Mouse (Mus musculus) erythroblast, embryonic 14.5 days (primary cell): Measurements from ENCODE around the gene Plpp6. TPM values are rescaled to one million over a fixed set of nuclear protein-coding genes. Genes with fewer than 3 reads are reported as not detected.

Experiments
- H3K27me3 ChIP-seq: 2 replicates; pipeline ENCODE4 v1.6.1; 2012; ENCODE audit warnings: inconsistent platforms; ENCODE audit not compliant: control insufficient read depth
- H3K36me3 ChIP-seq: 2 replicates; pipeline ENCODE4 v1.6.1; 2012; ENCODE audit warnings: mild to moderate bottlenecking, inconsistent platforms; ENCODE audit not compliant: control insufficient read depth
- H3K4me1 ChIP-seq: 2 replicates; pipeline ENCODE4 v1.6.1; 2012; ENCODE audit warnings: inconsistent platforms; ENCODE audit not compliant: control insufficient read depth
- H3K4me3 ChIP-seq: replicated peaks from 2 replicates; pipeline ENCODE3; 2012; ENCODE audit warnings: moderate library complexity, mild to moderate bottlenecking, inconsistent platforms
- H3K9me3 ChIP-seq: 2 replicates; pipeline ENCODE4 v1.6.1; 2012; ENCODE audit warnings: low read length, inconsistent platforms, mixed read lengths; ENCODE audit not compliant: control insufficient read depth
- GATA1 ChIP-seq: IDR thresholded peaks from 2 replicates; pipeline ENCODE4 v1.6.1; 2012; ENCODE audit warnings: low read length, inconsistent platforms, mixed read lengths
- TAL1 ChIP-seq: IDR thresholded peaks from 3 replicates; pipeline ENCODE4 v1.6.1; 2012; ENCODE audit warnings: low read length, inconsistent platforms, mixed read lengths
- polyA plus RNA-seq: library from polyadenylated mRNA; stranded (reverse); fragments of >175 nt; gene quantifications from 2 replicates; pipeline ENCODE4 v1.2.3, GENCODE M21; 2012

Plpp6 gene
- polyA plus RNA-seq, 1 experiment: 0.02 TPM

DNA sequence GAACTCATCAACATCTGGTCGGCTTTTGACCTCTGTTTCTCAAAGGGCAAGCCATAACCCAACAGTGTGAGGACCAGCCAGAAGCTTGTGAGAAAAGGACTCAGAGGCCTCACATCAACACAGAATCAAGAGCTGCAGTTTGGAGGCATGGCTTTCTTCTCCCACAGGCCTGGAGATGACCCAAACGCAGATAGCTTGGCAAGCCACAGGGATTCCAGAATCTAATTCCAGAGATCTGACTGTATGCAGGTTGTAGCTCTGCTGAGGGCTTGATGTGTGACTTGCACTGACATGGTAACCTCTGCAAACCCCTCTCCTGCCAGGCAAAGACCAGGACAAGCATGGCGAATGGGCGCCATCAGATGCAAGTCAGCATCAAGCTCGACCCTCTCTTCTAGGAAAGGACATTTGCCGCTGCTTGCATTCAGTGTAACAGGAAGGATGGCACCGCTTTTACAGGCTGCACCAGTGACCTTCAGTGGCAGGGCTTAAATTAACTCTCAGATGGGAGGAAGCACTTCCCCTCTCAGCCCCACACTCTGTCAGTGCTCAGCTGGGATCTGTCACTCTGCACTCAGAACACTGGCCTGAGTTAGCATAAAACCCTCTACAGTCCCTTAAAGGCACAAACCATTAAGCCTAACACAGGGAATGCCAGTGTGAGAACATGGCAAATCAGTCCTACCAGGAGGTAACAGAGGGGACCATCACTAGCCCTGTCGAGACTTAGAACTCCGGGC lies 23.4 kb upstream of the Plpp6 start:
- TF ChIP-seq TAL1 (no peak), GATA1 (no peak)
- 0 out of 2 replicates have a peak, but pooled peaks cover 2% of the 10 kb centered on the region for H3K27me3 ChIP-seq
- H3K4me3 ChIP-seq: no peak overlapping the region
- H3K9me3 ChIP-seq: no peaks in the 10 kb centered on the region
- no peaks in the 10 kb centered on the region for H3K4me1 ChIP-seq
- H3K36me3 ChIP-seq: no peaks in the 10 kb centered on the region

DNA sequence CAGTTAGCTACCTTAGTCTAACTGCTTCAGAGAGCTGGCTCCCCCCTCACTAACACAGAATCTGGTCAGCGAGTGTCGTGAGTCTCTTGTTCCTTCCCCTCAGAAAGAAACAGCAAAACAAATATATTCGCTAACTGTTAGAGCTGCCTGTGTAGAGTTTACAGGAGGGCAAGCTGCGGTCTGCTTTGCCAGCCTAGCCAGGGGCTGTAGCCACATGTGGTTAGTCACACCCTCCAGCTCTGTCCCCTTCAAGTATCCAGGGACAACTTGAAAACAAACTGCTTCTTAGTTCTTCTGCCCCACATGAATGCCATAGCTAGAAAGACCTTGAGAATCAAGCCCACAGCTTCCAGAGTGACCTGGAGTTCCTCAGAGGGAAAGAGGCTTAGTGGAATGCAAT lies 22.5 kb upstream of the Plpp6 start:
- Histone ChIP-seq H3K27me3 (0 out of 2 replicates have a peak, but pooled peaks cover 2% of the 10 kb centered on the region), H3K4me1 (no peaks in the 10 kb centered on the region), H3K36me3 (no peaks in the 10 kb centered on the region), H3K4me3 (no peak overlapping the region), H3K9me3 (no peaks in the 10 kb centered on the region)
- TF ChIP-seq GATA1 (no peak), TAL1 (no peak)

DNA sequence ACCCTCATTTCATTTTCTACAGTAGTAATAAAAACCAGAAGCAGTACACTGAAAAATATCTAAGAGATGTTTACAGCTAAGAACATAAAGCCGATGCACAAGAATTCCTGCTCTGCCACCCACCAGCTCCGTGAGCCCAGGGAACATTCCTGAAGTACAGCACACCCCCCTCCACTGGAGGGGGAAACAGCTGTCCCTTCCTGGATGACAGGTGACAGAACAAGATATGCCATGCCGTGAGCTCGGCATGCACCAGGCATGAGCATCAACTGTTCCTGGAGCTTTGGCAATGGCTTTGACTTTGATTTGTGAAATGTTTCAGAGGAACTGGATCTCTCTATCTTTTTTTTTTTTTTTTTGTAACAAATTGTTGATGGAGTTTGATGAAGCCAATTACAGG lies 17.0 kb upstream of the Plpp6 start:
- Histone ChIP-seq H3K4me1 (no peaks in the 10 kb centered on the region), H3K9me3 (no peaks in the 10 kb centered on the region), H3K27me3 (0 out of 2 replicates have a peak, but pooled peaks cover 2% of the 10 kb centered on the region), H3K36me3 (no peaks in the 10 kb centered on the region), H3K4me3 (no peak overlapping the region)
- TF ChIP-seq GATA1: no peak
- no peak for TF ChIP-seq TAL1

DNA sequence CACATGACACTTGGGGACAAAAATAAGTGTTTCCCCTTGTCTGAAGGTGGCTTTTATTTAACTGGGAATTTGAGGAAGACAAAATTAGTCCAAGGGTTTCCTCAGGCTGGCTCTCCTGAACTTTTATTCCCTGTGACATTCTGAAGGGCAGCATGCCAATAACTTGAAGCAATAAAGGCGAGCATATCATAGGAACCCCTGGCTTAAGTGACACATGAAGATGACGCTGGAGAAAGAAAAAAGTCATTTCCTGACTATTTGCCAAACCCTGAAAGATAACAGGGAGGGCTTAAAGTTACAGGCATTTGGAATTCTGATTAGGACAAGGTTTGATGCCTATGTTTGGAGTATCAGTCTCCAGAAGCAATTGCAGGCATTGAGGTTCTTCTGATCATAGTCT lies 16.4 kb upstream of the Plpp6 start:
- Histone ChIP-seq H3K4me3 (no peak overlapping the region), H3K27me3 (0 out of 2 replicates have a peak, but pooled peaks cover 2% of the 10 kb centered on the region), H3K36me3 (no peaks in the 10 kb centered on the region), H3K9me3 (no peaks in the 10 kb centered on the region), H3K4me1 (no peaks in the 10 kb centered on the region)
- no peak for TF ChIP-seq TAL1
- TF ChIP-seq GATA1: no peak

DNA sequence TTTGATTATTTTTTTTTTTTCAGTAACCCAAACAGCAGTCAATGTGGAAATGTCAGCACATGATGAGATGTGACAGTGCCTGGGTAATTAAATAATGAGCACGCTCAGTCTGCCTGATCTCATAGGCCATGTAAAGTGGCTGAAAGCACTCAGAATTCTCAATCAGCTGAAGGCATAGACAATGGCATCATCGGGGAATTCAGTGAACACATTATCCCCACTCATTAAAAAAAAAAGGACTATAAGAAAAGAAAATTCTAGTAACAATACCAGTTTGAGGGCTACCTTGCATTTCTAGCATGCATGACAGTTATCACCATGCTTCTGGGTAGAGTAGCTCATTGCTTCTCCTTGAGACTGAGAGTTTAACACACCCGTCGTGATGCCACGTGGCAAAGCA lies 12.5 kb upstream of the Plpp6 start:
- Histone ChIP-seq H3K27me3 (no peaks in the 10 kb centered on the region), H3K36me3 (no peaks in the 10 kb centered on the region), H3K4me1 (no peaks in the 10 kb centered on the region), H3K4me3 (no peak overlapping the region), H3K9me3 (no peaks in the 10 kb centered on the region)
- TF ChIP-seq GATA1 (no peak), TAL1 (no peak)

DNA sequence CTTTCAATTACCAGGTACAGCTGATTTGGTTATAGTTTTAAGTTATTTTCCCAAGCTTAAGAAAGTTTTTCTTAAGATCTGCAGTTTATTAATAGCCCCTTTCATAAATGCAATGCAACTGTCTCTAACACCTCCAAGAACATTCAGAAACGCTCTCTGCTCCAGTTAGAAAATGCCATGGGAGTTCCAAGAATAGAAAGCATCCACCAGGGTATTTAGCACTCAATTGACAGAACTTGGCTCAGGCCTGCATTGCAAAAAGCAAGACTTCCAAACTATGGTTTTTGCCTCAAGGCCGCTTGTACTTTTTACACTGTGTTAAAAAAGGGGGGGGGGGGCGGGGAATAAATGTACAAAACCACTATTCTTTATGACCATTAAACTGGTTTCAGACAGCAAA lies 640 bp upstream of the Plpp6 start:
- TF ChIP-seq TAL1: no peak
- TF ChIP-seq GATA1: no peak
- no peaks in the 10 kb centered on the region for H3K36me3 ChIP-seq

DNA sequence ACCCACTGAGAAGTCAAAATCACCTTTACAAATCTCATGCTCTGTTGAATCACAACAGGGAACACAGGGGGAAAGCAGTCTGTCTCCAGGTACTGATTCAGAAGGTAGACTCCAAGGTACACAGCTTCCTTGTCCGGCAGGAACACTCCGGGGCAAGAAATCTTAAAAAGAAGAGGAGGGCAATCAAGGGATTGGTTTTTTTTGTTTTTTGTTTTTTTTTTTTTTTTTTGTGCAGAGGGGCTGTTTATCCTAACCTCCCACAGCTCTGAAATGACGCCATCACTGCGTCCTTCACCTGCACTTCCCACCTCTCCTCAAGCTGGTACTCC lies 276 bp upstream of the Plpp6 start:
- Histone ChIP-seq H3K36me3 (no peaks in the 10 kb centered on the region), H3K4me3 (peak overlapping the region; percentile 69), H3K27me3 (peaks cover 37% of the 10 kb centered on the region), H3K9me3 (no peaks in the 10 kb centered on the region), H3K4me1 (peaks cover 16% of the 10 kb centered on the region)
- TF ChIP-seq TAL1 (no peak), GATA1 (no peak)

More for the DNA sequence above, 640 bp upstream of the Plpp6 start:
- Histone ChIP-seq H3K4me3 (no peak overlapping the region), H3K4me1 (peaks cover 16% of the 10 kb centered on the region), H3K27me3 (peaks cover 37% of the 10 kb centered on the region), H3K9me3 (no peaks in the 10 kb centered on the region)

DNA sequence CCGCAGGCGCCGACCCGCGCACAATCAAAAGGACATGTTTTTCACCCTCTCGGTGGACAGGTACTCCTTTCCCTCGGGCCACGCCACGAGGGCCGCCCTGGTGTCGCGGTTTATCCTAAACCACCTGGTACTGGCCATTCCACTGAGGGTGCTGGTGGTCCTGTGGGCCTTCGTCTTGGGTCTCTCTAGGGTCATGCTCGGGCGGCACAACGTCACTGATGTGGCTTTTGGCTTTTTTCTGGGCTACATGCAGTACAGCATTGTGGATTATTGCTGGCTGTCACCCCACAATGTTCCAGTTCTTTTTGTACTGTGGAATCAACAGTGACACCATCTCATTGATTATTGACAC lies 775 bp downstream of the Plpp6 start:
- Histone ChIP-seq H3K9me3 (no peaks in the 10 kb centered on the region), H3K36me3 (no peaks in the 10 kb centered on the region), H3K4me3 (peak overlapping the region; percentile 69), H3K4me1 (peaks cover 16% of the 10 kb centered on the region), H3K27me3 (peaks cover 37% of the 10 kb centered on the region)
- TF ChIP-seq TAL1 (no peak), GATA1 (no peak)

DNA sequence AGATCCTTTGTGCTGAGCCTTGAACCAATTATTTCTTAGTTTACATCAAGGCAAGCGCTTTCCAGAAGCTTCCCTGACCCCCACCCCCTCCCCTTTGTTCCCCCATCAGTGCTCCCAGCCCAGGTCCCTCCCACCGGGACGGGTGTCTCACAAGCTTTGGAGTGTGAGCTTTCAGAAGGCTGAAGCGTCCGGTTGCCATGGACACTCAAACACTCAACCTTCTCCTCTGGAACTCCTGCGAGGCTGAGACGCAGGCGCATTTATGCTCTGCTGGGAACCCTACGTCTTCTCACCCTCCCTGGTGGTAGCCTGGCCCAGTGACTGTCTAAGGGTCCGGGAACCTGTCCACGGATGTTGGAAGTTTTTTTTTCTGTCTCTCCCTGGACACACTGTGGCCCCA lies 3.9 kb downstream of the Plpp6 start, which contains the start of gene 4430402I18Rik:
Gene 4430402I18Rik, minus strand, starts transcription at position 149 of the 400 bp plus-strand sequence.
- Histone ChIP-seq H3K36me3 (no peaks in the 10 kb centered on the region), H3K9me3 (no peaks in the 10 kb centered on the region), H3K27me3 (peaks cover 29% of the 10 kb centered on the region), H3K4me1 (peaks cover 16% of the 10 kb centered on the region), H3K4me3 (no peak within 1 kb of the TSS)
- TF ChIP-seq TAL1 (no peak), GATA1 (no peak)

DNA sequence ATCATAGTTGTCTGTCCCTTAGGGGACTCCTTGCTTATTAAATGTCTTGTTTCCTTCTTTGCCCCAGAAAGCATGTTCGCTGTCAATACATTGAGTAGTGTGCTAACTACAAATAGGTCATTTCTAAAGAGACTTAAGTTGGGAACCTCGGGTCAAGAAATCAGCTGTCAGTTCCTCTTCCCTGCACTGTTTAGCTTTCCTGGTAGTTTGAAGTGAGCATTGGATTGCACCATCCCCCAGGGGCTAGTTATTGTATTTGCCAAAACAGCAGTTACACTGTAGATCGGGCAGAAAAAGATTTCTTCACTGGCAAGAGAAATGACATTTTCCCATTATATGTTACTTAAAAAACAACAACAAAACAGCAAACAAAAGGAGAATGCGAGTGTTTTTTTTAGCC lies 4.4 kb downstream of the Plpp6 start:
- Histone ChIP-seq H3K4me3 (no peak overlapping the region), H3K4me1 (peaks cover 16% of the 10 kb centered on the region), H3K36me3 (no peaks in the 10 kb centered on the region), H3K9me3 (no peaks in the 10 kb centered on the region), H3K27me3 (peaks cover 23% of the 10 kb centered on the region)
- TF ChIP-seq TAL1 (no peak), GATA1 (no peak)
